Mouse (Mus musculus) ovary, postnatal 36 days (tissue): Measurements from ENCODE around the gene Glce.

Experiments
- DNase-seq: peaks from one replicate; pipeline ENCODE4 v3.0.0; 2022; ENCODE audit warnings: low spot score, mixed read lengths

The Glce gene

DNA sequence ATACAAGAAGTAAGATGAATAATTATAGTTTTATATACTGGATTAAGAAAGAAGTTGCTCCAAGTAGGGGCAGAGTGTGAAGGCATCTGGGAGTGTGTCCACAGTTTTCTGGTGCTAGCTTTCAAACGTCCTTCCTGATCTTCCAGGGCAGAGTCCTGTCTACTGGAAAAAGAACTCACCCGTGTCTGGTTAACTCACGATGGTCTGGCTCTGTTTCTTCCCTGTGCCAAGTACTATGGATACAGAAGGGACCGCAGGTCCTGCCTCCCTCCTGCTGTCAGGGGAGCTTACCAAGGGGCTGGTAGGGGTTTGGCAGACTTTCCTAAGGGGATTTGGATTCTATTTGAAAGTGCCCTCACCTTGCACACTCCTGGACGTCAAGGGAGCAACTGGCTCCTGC, 97.4 kb downstream of the Glce start:
- DNase-seq, result no peak

DNA sequence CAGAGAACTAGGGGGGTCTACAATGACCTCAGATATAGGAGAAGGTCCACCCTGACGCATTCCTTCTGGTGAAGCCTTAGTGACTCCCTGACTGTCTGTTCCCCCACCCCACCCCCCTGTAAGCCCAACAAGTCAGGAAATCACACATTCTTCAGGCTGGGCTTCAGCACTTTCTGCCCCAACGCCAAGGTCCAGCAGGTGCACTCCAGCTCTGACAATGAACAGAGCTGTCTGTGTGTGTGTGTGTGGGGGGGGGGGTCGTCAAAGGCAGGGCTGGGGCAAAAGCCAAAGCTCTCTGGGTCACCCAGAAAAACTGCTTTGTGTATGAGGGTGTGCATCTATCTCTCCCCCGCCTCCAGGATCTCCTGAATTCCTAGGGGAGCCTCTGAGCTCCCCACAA, 98.6 kb downstream of the Glce start:
- DNase-seq, result no peak

- DNase-seq, result peak; percentile 19
Observed at GRCm38 (mm10) chr9:62022961-62023680, 99.3 kb downstream of the Glce start.

DNA sequence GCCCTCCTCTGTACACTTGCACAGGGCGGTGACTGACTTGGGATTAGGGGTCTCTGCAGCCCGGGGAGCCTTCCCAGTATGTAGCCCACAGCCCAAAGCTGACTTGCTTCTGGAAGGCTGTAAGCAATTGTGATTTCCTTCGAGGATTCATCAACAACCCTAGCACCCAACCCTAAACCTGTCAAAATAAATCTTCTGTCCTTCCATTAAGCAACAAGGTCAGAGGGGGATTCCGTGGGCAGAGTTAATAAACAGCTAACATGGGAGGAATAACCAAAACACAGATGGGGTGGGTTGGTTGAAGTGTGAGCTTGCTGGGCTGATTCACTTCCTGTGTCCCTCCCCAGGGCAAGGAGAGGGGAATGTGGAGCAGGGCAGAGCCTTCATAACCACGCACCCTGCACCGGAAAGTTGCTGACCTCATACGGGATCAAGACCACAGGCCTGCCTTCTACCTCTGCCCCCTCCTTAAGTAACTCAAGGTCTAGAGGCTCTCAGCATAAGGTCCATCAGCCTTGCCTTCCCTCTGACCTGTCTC, 100.8 kb downstream of the Glce start:
- DNase-seq, result no peak

- DNase-seq, result no peak
Observed at GRCm38 (mm10) chr9:62020259-62020658, 102.2 kb downstream of the Glce start.

- DNase-seq, result no peak
Observed at GRCm38 (mm10) chr9:62018229-62019093, 104.0 kb downstream of the Glce start.

GRCm38 (mm10) chr9:62017329-62017728, 105.1 kb downstream of the Glce start:
- DNase-seq, result no peak

GRCm38 (mm10) chr9:62015504-62015903, 107.0 kb downstream of the Glce start:
- no peak for DNase-seq

DNA sequence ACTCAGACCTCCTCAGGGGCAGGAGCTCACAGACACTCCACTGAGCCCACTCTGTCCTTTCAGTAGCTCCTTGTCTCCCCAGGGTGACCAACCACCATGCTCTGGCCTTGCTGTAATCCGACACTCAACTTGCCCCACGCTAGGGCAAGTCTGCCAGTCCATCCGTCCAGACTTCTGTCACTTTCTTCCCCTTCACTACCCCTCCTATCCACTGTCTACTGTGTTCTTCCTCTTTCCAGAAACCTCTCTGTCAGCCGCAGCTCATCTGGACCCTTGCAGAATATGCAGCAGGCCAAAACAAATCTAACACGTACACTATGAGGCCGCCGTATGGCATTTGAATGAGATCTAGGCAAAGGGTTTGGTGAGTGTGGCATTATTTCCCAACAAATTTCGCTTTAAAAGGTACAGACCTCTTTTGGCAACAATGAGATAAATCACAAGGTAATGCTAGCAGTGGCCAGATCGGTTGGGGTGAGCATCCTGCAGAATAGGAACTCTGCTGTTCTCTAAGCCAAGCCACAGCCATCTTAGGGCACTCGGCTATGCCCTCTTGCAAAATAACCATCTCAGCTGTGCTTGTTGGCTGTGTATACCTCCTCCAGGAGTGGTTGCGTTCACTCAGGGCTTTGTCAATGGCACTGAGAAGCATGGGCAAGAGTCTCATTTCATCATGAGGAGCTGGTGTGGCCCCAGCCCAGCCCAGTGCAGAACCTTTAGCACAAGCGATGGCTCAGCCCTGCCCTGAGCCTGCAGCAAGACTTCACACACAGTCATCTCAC, 108.9 kb downstream of the Glce start:
- DNase-seq, result no peak

DNA sequence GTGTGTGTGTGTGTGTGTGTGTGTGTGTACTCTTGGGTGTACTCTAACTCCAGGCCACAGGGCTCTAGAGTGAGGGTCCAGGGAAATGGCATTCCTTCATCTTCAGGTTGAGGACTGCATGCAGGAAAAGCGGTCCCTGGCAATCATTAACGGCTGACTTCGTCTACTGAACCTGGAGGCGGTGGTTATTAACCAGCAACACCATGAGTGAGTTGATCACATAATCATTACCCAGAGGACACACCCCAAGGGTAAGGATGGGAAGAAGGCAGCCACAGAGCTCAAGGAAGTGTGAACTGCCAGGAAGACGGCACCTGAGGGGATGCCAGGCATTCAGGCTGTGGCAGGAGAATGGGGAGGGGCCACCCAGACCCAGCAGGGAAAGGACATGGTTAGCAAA, 114.1 kb downstream of the Glce start:
- DNase-seq, result no peak
